Mouse (Mus musculus): ENCODE measurements around the gene Mrpl38. TPM values are rescaled to one million over a fixed set of nuclear protein-coding genes. Genes with fewer than 3 reads are reported as not detected.
"Not testable (repeated sequence)": the region's sequence is repeated elsewhere in the genome, so short reads cannot be mapped to it uniquely, and the experiment has no call there.

Gene Mrpl38
- polyA plus RNA-seq, 1 experiment = 19.2 TPM

GRCm38 (mm10) chr11:116098711-116099460 is 39.8 kb downstream of the Mrpl38 start:
- peaks cover 28% of the 10 kb centered on the region for H3K4me1 ChIP-seq (ENCODE audit: control insufficient read depth, insufficient read depth, low read length)
- no peak overlapping the region for H3K27ac ChIP-seq (ENCODE audit: insufficient read depth, low read depth, low read length)
- H3K4me3 ChIP-seq (ENCODE audit: insufficient read depth, low read length) = no peak overlapping the region
- TF ChIP-seq POLR2A (IDR thresholded peaks at IDR 0.05; ENCODE audit: borderline replicate concordance, low read depth, low read length) (no peak), CTCF (IDR thresholded peaks at IDR 0.05; ENCODE audit: low read depth, low read length) (no peak)

- Histone ChIP-seq H3K4me3 (ENCODE audit: insufficient read depth, low read length) (no peak overlapping the region), H3K4me1 (ENCODE audit: control insufficient read depth, insufficient read depth, low read length) (peaks cover 34% of the 10 kb centered on the region), H3K27ac (ENCODE audit: insufficient read depth, low read depth, low read length) (peak overlapping the region; percentile 87)
- TF ChIP-seq CTCF (IDR thresholded peaks at IDR 0.05; ENCODE audit: low read depth, low read length) = peak; percentile 64
- no peak for TF ChIP-seq POLR2A (IDR thresholded peaks at IDR 0.05; ENCODE audit: borderline replicate concordance, low read depth, low read length)
Measured at GRCm38 (mm10) chr11:116096213-116097108, 42.2 kb downstream of the Mrpl38 start.

GRCm38 (mm10) chr11:116095573-116095972 is 43.1 kb downstream of the Mrpl38 start:
- Histone ChIP-seq H3K27ac (ENCODE audit: insufficient read depth, low read depth, low read length) (peak overlapping the region; percentile 66), H3K4me1 (ENCODE audit: control insufficient read depth, insufficient read depth, low read length) (peaks cover 32% of the 10 kb centered on the region), H3K4me3 (ENCODE audit: insufficient read depth, low read length) (no peak overlapping the region)
- TF ChIP-seq POLR2A (IDR thresholded peaks at IDR 0.05; ENCODE audit: borderline replicate concordance, low read depth, low read length) (no peak), CTCF (IDR thresholded peaks at IDR 0.05; ENCODE audit: low read depth, low read length) (no peak)

GRCm38 (mm10) chr11:116093771-116094565 is 44.7 kb downstream of the Mrpl38 start:
- H3K4me1 ChIP-seq (ENCODE audit: control insufficient read depth, insufficient read depth, low read length) = peaks cover 24% of the 10 kb centered on the region
- H3K4me3 ChIP-seq (ENCODE audit: insufficient read depth, low read length) = no peak overlapping the region; the same call in 1 of the 2 replicates
- H3K27ac ChIP-seq (ENCODE audit: insufficient read depth, low read depth, low read length) = peak overlapping the region; percentile 88
- TF ChIP-seq POLR2A (IDR thresholded peaks at IDR 0.05; ENCODE audit: borderline replicate concordance, low read depth, low read length) = no peak
- no peak for TF ChIP-seq CTCF (IDR thresholded peaks at IDR 0.05; ENCODE audit: low read depth, low read length)

GRCm38 (mm10) chr11:116092959-116093358 is 45.7 kb downstream of the Mrpl38 start:
- peaks cover 33% of the 10 kb centered on the region for H3K4me1 ChIP-seq (ENCODE audit: control insufficient read depth, insufficient read depth, low read length)
- not testable (repeated sequence) for H3K4me3 ChIP-seq (ENCODE audit: insufficient read depth, low read length); H3K27ac ChIP-seq (ENCODE audit: insufficient read depth, low read depth, low read length)

GRCm38 (mm10) chr11:116091591-116091990 is 47.1 kb downstream of the Mrpl38 start:
- H3K4me3 ChIP-seq (ENCODE audit: insufficient read depth, low read length) = no peak overlapping the region
- peaks cover 34% of the 10 kb centered on the region for H3K4me1 ChIP-seq (ENCODE audit: control insufficient read depth, insufficient read depth, low read length)
- no peak for TF ChIP-seq POLR2A (IDR thresholded peaks at IDR 0.05; ENCODE audit: borderline replicate concordance, low read depth, low read length)
- H3K27ac ChIP-seq (ENCODE audit: insufficient read depth, low read depth, low read length) = no peak overlapping the region

- no peak for TF ChIP-seq CTCF (IDR thresholded peaks at IDR 0.05; ENCODE audit: low read depth, low read length)
- TF ChIP-seq POLR2A (IDR thresholded peaks at IDR 0.05; ENCODE audit: borderline replicate concordance, low read depth, low read length) = no peak
Measured at GRCm38 (mm10) chr11:116089545-116089944, 49.1 kb downstream of the Mrpl38 start.

GRCm38 (mm10) chr11:116088741-116089394 is 49.8 kb downstream of the Mrpl38 start:
- TF ChIP-seq POLR2A (IDR thresholded peaks at IDR 0.05; ENCODE audit: borderline replicate concordance, low read depth, low read length) = no peak
- TF ChIP-seq CTCF (IDR thresholded peaks at IDR 0.05; ENCODE audit: low read depth, low read length) = no peak
- Histone ChIP-seq H3K27ac (ENCODE audit: insufficient read depth, low read depth, low read length) (no peak overlapping the region), H3K4me3 (ENCODE audit: insufficient read depth, low read length) (no peak overlapping the region), H3K4me1 (ENCODE audit: control insufficient read depth, insufficient read depth, low read length) (peaks cover 32% of the 10 kb centered on the region)

More at GRCm38 (mm10) chr11:116089545-116089944, 49.1 kb downstream of the Mrpl38 start:
- Histone ChIP-seq H3K4me3 (ENCODE audit: insufficient read depth, low read length) (no peak overlapping the region), H3K4me1 (ENCODE audit: control insufficient read depth, insufficient read depth, low read length) (peaks cover 36% of the 10 kb centered on the region), H3K27ac (ENCODE audit: insufficient read depth, low read depth, low read length) (no peak overlapping the region)

- H3K4me3 ChIP-seq (ENCODE audit: insufficient read depth, low read length) = no peak overlapping the region
- H3K4me1 ChIP-seq (ENCODE audit: control insufficient read depth, insufficient read depth, low read length) = peaks cover 26% of the 10 kb centered on the region
- TF ChIP-seq CTCF (IDR thresholded peaks at IDR 0.05; ENCODE audit: low read depth, low read length) (no peak), POLR2A (IDR thresholded peaks at IDR 0.05; ENCODE audit: borderline replicate concordance, low read depth, low read length) (no peak)
- H3K27ac ChIP-seq (ENCODE audit: insufficient read depth, low read depth, low read length) = no peak overlapping the region
Measured at GRCm38 (mm10) chr11:116088188-116088587, 50.5 kb downstream of the Mrpl38 start.
